Mouse (Mus musculus): ENCODE measurements around the gene Cldn11. TPM values are rescaled to one million over a fixed set of nuclear protein-coding genes. Genes with fewer than 3 reads are reported as not detected.

Cldn11 gene
- 33.1 TPM in 2 replicates for polyA plus RNA-seq (2016; fragmentation: Nextera tagmentation; extraction: Ambion mirVana)

DNA sequence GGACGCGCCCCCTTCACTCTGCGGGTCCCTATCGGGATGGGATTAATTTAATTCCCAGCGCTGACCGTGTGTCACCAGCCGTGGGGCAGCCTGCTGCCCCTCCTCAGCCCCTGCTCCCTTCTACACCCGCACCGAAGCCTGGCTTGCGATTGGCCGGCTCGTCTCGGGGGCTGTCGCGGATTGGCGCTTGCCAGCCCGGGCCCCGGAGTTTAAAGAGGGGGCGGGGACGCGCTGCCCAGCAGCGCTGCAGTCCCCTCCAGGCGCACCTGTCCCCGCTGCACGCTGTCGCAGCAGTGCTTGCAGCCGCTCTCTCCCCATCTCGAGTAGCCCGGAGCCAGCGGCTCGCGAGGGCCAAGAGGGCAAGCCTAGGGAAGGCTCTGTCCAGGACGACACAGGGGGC is at the start of gene Cldn11:
Gene Cldn11 (plus strand): TSS at position 215 of the 400 bp plus-strand sequence.
- ATAC-seq (ENCODE audit: low FRiP score): peak; percentile 83
- WGBS: under 1% methylated on average over 33 of the region's 33 CpGs
- Histone ChIP-seq H3K4me2 (peak within 1 kb of the TSS; percentile 70), H3K4me3 (replicated peaks) (peak within 1 kb of the TSS; percentile 39), H3K27ac (no peak within 1 kb of the TSS), H3K9ac (peak within 1 kb of the TSS; percentile 22), H3K27me3 (peaks cover 45% of the 10 kb centered on the region), H3K9me3 (no peaks in the 10 kb centered on the region), H3K36me3 (replicated peaks) (no peaks in the 10 kb centered on the region), H3K4me1 (peaks cover 12% of the 10 kb centered on the region)

DNA sequence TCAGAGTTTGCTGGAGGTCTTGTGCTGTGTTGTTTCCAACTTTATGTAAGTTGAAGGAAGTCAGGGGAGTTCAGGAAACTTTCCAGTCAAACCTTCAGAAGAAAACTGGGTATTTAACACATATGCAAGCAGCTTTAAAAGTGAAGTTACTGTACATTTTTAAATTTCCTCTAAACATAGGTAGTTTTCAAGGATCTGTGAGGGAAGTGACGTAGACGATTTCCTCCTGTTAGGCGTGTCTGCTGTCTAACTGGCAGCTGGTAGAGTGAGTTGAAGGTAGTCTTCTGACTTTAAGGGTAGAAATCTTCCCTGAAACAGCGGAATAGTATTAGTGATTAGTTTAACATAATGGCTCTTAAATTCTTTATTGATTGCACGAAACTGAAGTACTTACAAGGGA is 49.7 kb upstream of the Cldn11 start:
- Histone ChIP-seq H3K9ac (no peak overlapping the region), H3K36me3 (replicated peaks) (no peaks in the 10 kb centered on the region; the same call in none of the 2 replicates), H3K9me3 (no peaks in the 10 kb centered on the region), H3K4me2 (peak overlapping the region; percentile 37), H3K4me3 (replicated peaks) (no peak overlapping the region), H3K27me3 (no peaks in the 10 kb centered on the region), H3K27ac (no peak overlapping the region), H3K4me1 (peaks cover 46% of the 10 kb centered on the region)
- no peak for ATAC-seq (ENCODE audit: low FRiP score)
- WGBS: 88% methylated on average over 5 of the region's 5 CpGs

DNA sequence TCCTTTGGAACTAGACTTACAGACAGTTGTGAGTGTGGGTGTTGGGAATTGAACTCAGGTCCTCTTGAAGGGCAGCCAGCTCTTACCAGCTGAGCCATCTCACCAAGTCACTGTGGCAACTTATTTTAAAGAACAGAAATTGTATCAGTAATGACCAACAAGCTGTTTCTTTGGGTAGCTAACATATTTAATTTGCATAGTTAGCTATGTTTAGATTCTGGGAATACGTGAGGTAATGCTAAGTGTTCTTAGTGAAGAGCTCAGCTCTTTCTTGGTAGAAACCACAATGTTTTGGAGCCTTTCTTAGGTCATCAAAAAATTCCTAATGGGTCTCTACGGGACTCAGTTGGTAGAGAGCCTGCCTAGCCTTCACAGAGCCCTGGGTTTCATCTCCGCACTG is 48.9 kb upstream of the Cldn11 start:
- Histone ChIP-seq H3K36me3 (replicated peaks) (no peaks in the 10 kb centered on the region; the same call in none of the 2 replicates), H3K27me3 (no peaks in the 10 kb centered on the region), H3K27ac (no peak overlapping the region), H3K4me3 (replicated peaks) (no peak overlapping the region), H3K9me3 (no peaks in the 10 kb centered on the region), H3K9ac (no peak overlapping the region), H3K4me2 (no peak overlapping the region), H3K4me1 (peaks cover 46% of the 10 kb centered on the region)
- no peak for ATAC-seq (ENCODE audit: low FRiP score)
- WGBS: 96% methylated on average over 3 of the region's 3 CpGs

DNA sequence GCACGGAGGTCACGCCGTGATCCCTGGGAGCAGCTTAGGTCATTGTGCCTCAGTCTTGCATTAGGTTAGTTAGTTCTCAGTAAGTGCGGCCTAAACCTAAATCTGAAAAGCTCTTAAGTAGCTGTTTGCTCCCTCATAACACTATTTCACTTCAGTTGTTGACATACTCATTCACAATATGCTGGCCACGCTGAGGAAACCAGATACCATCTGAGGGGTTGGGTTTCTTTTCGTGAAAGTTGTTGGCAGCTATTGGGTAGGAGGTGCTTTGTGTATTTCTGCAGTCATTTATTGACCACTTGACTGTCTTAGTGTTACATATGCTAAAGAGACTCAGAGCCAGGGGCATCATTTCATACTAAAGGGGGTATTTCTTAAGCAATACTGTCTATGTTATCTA is 44.8 kb upstream of the Cldn11 start:
- H3K4me1 ChIP-seq: peaks cover 29% of the 10 kb centered on the region
- H3K9ac ChIP-seq: no peak overlapping the region
- ATAC-seq (ENCODE audit: low FRiP score): no peak
- H3K4me2 ChIP-seq: no peak overlapping the region
- H3K27me3 ChIP-seq: no peaks in the 10 kb centered on the region
- H3K27ac ChIP-seq: no peak overlapping the region
- 78% methylated on average over 6 of the region's 6 CpGs for WGBS
- H3K36me3 ChIP-seq (replicated peaks): no peaks in the 10 kb centered on the region
- no peak overlapping the region for H3K4me3 ChIP-seq (replicated peaks)
- no peaks in the 10 kb centered on the region for H3K9me3 ChIP-seq

DNA sequence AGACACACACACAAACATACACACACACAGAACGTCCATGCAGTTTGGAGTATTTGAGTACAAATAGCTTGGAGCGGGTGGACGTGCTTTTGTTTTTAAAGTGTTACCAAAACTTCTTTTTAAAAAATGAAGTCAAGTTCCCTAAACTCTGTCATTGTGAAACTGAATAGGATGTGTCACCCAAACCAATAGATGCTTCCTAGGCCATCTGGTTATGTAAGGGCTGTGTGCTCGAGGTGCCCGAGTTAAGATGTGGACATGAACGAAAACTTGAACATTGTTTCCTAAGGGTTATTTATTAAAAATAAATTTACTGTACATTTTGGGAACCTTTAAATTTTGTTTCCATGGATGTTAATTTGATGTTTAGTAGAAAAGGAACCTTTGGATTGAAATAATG is 43.1 kb upstream of the Cldn11 start:
- Histone ChIP-seq H3K9ac (no peak overlapping the region), H3K4me3 (replicated peaks) (no peak overlapping the region), H3K36me3 (replicated peaks) (no peaks in the 10 kb centered on the region), H3K9me3 (no peaks in the 10 kb centered on the region), H3K27me3 (no peaks in the 10 kb centered on the region), H3K4me2 (no peak overlapping the region), H3K4me1 (peaks cover 18% of the 10 kb centered on the region), H3K27ac (no peak overlapping the region)
- 91% methylated on average over 6 of the region's 6 CpGs for WGBS
- no peak for ATAC-seq (ENCODE audit: low FRiP score)

DNA sequence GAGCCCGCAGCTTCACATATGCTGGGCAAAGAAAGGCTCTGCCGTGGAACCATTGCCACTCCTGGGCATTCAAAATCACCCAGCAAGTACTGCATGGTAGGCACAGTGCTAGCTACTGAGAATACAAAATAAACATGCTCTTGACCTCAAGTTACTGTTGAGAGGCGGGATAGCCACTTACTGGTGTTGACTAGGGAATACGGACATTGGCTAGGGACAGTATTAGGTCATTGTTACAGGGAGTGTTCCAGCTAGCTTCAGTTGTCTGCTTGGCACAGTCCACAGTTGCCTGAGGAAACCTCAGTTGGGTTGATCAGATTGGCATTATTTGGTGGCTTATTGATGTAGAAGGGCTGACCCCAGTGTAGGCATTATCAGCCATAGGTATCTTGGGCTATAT is 42.0 kb upstream of the Cldn11 start:
- no peak for ATAC-seq (ENCODE audit: low FRiP score)
- Histone ChIP-seq H3K36me3 (replicated peaks) (no peaks in the 10 kb centered on the region), H3K27ac (no peak overlapping the region), H3K9me3 (no peaks in the 10 kb centered on the region), H3K4me3 (replicated peaks) (no peak overlapping the region), H3K27me3 (no peaks in the 10 kb centered on the region), H3K4me1 (peaks cover 17% of the 10 kb centered on the region), H3K4me2 (no peak overlapping the region), H3K9ac (no peak overlapping the region)
- WGBS: 88% methylated on average over 4 of the region's 4 CpGs

DNA sequence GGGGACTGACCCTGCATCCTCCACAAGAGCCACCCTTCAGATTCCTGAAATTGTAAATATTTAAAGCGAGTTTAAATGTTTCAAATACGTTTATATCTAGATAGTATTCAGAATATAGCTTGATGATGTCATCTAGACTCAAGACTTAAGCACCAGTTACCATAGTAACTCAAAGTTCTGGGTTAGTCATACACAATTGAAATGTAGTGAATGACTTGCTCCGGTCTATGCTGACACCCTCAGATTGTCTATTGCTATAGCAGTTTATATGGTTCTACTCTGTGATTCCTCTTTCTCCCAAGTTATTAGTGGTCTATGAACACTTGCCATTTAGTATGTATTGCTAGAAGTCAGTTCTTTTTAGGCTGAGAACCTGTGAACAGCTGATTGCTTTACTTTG is 40.6 kb upstream of the Cldn11 start:
- Histone ChIP-seq H3K27me3 (no peaks in the 10 kb centered on the region), H3K36me3 (replicated peaks) (peaks cover 9% of the 10 kb centered on the region), H3K9me3 (no peaks in the 10 kb centered on the region), H3K27ac (no peak overlapping the region), H3K4me3 (replicated peaks) (no peak overlapping the region), H3K4me2 (no peak overlapping the region), H3K4me1 (peaks cover 15% of the 10 kb centered on the region), H3K9ac (no peak overlapping the region)
- ATAC-seq (ENCODE audit: low FRiP score): no peak
- 80% methylated on average over 3 of the region's 3 CpGs for WGBS

DNA sequence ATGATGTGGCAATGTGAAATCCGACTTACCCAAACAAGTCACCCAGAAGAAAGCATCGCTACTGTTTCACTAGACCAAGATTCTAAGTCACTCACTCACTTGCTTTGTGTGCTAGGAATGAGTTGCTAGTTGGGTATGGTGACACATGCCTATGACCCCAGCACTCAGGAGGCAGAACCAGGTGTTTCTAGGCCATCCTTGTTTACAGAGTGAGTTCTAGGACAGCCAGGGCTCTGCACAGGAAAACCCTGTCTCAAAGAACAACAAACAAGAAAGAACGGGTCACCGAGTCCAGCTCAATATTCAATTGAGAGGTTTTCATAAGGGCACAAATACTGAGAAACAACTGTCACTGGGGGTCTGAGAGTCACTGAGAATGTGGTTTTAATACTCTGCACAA is 26.6 kb upstream of the Cldn11 start:
- WGBS: 87% methylated on average over 4 of the region's 4 CpGs

DNA sequence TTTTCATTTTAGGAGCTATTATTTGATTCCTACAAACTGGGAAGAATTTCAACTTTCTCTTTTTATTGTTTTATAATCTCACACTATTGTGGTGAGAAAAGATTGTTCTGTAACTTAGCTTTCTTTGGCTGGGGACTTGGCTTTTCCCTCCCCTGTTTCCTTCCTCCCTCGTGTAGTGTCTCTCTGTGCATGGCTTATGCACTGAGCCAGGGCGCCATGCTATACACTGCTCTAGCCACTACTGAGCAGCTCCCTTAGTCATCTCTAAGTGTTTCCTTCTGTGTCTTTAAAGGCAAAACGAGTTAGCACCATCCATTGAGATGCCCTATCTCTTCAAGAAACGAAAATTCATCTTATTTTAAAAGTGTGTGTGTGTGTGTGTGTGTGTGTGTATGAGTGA is 23.4 kb upstream of the Cldn11 start:
- no peaks in the 10 kb centered on the region for H3K27me3 ChIP-seq
- WGBS: 81% methylated on average over 4 of the region's 4 CpGs
- no peak for ATAC-seq (ENCODE audit: low FRiP score)
- H3K4me2 ChIP-seq: no peak overlapping the region
- H3K4me3 ChIP-seq (replicated peaks): no peak overlapping the region
- H3K27ac ChIP-seq: no peak overlapping the region
- H3K36me3 ChIP-seq (replicated peaks): peaks cover 12% of the 10 kb centered on the region
- no peak overlapping the region for H3K9ac ChIP-seq
- no peaks in the 10 kb centered on the region for H3K9me3 ChIP-seq
- H3K4me1 ChIP-seq: no peaks in the 10 kb centered on the region

More for the DNA sequence above, 26.6 kb upstream of the Cldn11 start:
- Histone ChIP-seq H3K9me3 (no peaks in the 10 kb centered on the region), H3K9ac (no peak overlapping the region), H3K4me3 (replicated peaks) (no peak overlapping the region), H3K36me3 (replicated peaks) (peaks cover 25% of the 10 kb centered on the region), H3K27ac (no peak overlapping the region), H3K27me3 (no peaks in the 10 kb centered on the region), H3K4me2 (no peak overlapping the region), H3K4me1 (no peaks in the 10 kb centered on the region)
- no peak for ATAC-seq (ENCODE audit: low FRiP score)

DNA sequence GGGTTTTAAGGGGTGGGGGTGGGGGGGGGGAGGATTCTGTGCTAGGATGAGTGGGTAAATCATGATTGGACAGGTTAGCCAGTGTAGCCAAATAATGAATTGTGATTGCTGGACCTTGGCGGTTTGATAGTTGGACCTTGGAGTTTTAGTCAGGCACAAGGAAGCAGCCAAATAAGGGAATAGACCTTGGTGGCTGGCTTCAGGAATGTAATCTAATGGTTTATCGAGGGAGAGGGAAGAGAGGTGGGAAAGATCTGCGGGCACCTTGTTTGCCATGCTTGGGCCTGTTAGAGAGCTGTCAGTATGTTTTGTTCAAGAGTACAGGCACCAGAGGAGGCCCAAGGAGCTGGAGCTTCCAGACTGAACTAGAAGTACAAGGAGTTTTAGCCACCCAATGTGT is 22.9 kb upstream of the Cldn11 start:
- Histone ChIP-seq H3K4me1 (no peaks in the 10 kb centered on the region), H3K9ac (no peak overlapping the region), H3K4me3 (replicated peaks) (no peak overlapping the region), H3K27ac (no peak overlapping the region), H3K4me2 (no peak overlapping the region), H3K36me3 (replicated peaks) (peaks cover 11% of the 10 kb centered on the region), H3K27me3 (no peaks in the 10 kb centered on the region), H3K9me3 (no peaks in the 10 kb centered on the region)
- 95% methylated on average over 3 of the region's 3 CpGs for WGBS
- no peak for ATAC-seq (ENCODE audit: low FRiP score)

DNA sequence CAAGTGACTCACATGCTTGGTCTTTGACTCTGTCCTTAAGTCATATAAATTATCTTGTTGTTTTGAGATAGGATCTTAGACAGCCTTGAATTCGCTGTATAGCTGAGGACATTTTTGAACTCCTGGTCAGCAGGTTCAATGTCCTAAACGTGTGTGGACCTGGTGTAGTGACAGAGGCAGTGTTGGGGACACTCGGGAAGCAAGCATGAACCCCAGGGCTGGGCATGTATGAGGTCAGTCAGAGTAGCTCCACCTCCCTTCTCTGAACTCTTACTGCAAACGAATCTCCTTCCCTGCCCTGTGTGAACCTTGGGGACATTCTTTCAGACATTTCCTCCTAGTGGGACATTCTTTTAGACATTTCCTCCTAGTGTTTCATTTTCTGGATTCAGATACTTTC is 20.0 kb upstream of the Cldn11 start:
- H3K4me3 ChIP-seq (replicated peaks): no peak overlapping the region
- no peak overlapping the region for H3K27ac ChIP-seq
- no peak overlapping the region for H3K9ac ChIP-seq
- no peak for ATAC-seq (ENCODE audit: low FRiP score)
- H3K4me2 ChIP-seq: no peak overlapping the region
- H3K4me1 ChIP-seq: no peaks in the 10 kb centered on the region
- no peaks in the 10 kb centered on the region for H3K36me3 ChIP-seq (replicated peaks)
- H3K9me3 ChIP-seq: no peaks in the 10 kb centered on the region
- 52% methylated on average over 4 of the region's 4 CpGs for WGBS
- no peaks in the 10 kb centered on the region for H3K27me3 ChIP-seq

DNA sequence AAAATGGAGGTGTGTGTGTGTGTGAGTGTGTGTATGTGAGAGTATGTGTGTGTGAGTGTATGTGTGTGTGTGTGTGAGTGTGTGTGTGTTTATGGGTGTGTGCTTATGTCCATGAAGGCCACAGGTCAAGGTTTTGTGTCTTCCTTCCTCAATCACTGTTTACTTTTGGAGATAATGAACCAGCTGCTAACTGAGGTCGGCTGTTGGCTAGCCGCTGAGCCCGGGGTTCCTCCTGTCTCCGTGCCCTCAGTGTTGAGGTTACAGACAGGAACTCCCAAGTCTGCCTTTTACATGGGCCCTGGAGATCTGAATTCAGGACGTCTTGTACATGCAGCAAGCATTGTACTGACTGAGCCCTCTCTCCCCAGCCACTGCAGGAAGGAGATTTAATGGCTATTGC is 16.1 kb upstream of the Cldn11 start:
- Histone ChIP-seq H3K9me3 (no peaks in the 10 kb centered on the region), H3K9ac (no peak overlapping the region), H3K4me1 (no peaks in the 10 kb centered on the region), H3K27ac (no peak overlapping the region), H3K27me3 (no peaks in the 10 kb centered on the region), H3K36me3 (replicated peaks) (no peaks in the 10 kb centered on the region), H3K4me3 (replicated peaks) (no peak overlapping the region), H3K4me2 (no peak overlapping the region)
- no peak for ATAC-seq (ENCODE audit: low FRiP score)
- WGBS: 76% methylated on average over 5 of the region's 5 CpGs

DNA sequence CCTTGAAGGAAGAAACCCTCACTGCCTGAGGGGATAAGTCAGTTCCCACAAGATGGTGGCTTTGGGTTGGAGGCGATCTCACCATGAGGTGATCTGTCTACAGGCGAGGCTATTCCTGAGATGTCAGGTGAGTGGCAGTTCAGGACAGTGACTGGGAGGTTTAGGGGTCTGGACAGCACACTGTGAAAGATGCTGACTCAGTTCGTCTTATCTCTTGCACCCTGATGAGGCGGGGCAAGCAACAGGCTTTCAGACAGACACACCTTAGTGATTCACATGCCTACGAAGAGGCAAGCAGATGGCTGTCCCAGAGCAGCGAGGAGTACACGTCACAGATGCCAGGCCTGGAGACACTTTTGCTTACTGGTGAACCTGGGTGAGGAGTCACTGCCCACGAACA is 15.5 kb upstream of the Cldn11 start:
- no peaks in the 10 kb centered on the region for H3K36me3 ChIP-seq (replicated peaks)
- no peak overlapping the region for H3K4me2 ChIP-seq
- H3K27ac ChIP-seq: no peak overlapping the region
- no peak overlapping the region for H3K9ac ChIP-seq
- no peaks in the 10 kb centered on the region for H3K9me3 ChIP-seq
- WGBS: 88% methylated on average over 8 of the region's 8 CpGs
- no peak overlapping the region for H3K4me3 ChIP-seq (replicated peaks)
- no peaks in the 10 kb centered on the region for H3K4me1 ChIP-seq
- no peak for ATAC-seq (ENCODE audit: low FRiP score)
- H3K27me3 ChIP-seq: no peaks in the 10 kb centered on the region

DNA sequence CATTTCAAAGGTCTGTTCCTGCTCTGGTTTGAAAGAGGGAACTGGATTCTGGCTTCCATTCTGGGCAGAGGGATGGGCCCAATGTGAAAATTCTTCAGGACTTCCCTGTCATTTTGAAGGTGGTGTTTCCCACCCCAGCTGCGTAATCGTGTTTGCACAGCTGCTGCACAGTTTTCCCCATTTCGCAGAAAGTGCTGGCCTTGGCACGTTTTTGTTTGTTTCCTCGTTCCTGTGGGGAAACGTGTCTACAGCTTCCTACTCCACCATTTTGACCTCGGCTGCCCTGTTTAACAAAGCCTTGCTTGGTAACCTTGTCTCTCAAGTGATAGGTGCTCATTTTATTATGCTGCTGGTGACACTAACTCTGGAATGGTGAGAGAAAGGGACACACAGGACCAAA is 15.0 kb upstream of the Cldn11 start:
- no peaks in the 10 kb centered on the region for H3K36me3 ChIP-seq (replicated peaks)
- no peak overlapping the region for H3K4me3 ChIP-seq (replicated peaks)
- no peaks in the 10 kb centered on the region for H3K9me3 ChIP-seq
- no peak for ATAC-seq (ENCODE audit: low FRiP score)
- no peaks in the 10 kb centered on the region for H3K27me3 ChIP-seq
- H3K4me2 ChIP-seq: no peak overlapping the region
- no peak overlapping the region for H3K9ac ChIP-seq
- 75% methylated on average over 7 of the region's 7 CpGs for WGBS
- no peaks in the 10 kb centered on the region for H3K4me1 ChIP-seq
- no peak overlapping the region for H3K27ac ChIP-seq
